Mouse (Mus musculus) brown adipose tissue, adult 24 weeks (tissue): ENCODE results near the gene Schip1. TPM values are rescaled to one million over a fixed set of nuclear protein-coding genes. Genes with fewer than 3 reads are reported as not detected.

Experiments used
- H3K27ac ChIP-seq: fragments of 200-500 bp; replicated peaks from 2 replicates; pipeline ENCODE4 v1.5.1; 2012; ENCODE audit warnings: low read depth, mild to moderate bottlenecking, low read length
- H3K4me1 ChIP-seq: fragments of 200-500 bp; 2 replicates; pipeline ENCODE4 v1.6.1; 2012; ENCODE audit warnings: low read length, mixed read lengths; ENCODE audit not compliant: control insufficient read depth, insufficient read depth, insufficient read length
- H3K4me3 ChIP-seq: fragments of 200-500 bp; 2 replicates; pipeline ENCODE4 v1.5.1; 2012; ENCODE audit warnings: low read depth, mild to moderate bottlenecking, low read length, moderate library complexity; ENCODE audit not compliant: insufficient read depth
- polyA plus RNA-seq: library from polyadenylated mRNA; stranded (reverse); fragments of >200 nt; gene quantifications from 2 replicates; pipeline ENCODE4 v1.2.4, GENCODE M21; 2012; ENCODE audit not compliant: missing spikeins, insufficient read depth, insufficient read length

The Schip1 gene
- 6.5 and 10.5 TPM in 2 replicates for polyA plus RNA-seq

DNA sequence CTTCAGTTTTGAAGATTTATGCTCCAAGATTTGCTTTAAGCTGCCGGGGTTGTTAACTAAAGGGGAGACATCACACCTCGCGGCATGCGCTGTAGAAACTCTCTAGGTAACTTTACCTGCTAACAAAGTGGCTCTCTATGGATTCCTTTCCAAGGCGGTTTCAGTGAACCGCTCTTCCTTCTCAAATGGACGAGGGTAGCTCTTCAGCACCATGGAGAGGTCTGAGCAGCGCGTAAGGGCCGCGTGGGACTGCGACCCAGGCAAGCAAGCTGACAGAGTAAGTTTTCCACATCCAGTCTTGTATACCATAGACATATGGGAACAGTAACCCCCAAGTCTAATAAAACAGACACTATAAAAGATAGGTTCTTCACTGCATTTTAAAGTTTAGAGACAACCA lies at the start of gene Schip1:
Schip1 (plus strand) TSS at position 72 of the 400 bp plus-strand sequence.
- H3K4me1 ChIP-seq: no peaks in the 10 kb centered on the region

GRCm38 (mm10) chr3:68015786-68016185 lies 48.8 kb upstream of the Schip1 start:
- no peak overlapping the region for H3K27ac ChIP-seq
- H3K4me3 ChIP-seq: no peak overlapping the region
- H3K4me1 ChIP-seq: no peaks in the 10 kb centered on the region

More for the DNA sequence above, at the start of gene Schip1:
- Histone ChIP-seq H3K27ac (no peak within 1 kb of the TSS), H3K4me3 (no peak within 1 kb of the TSS)

GRCm38 (mm10) chr3:68019401-68019800 lies 45.2 kb upstream of the Schip1 start:
- H3K4me3 ChIP-seq: no peak overlapping the region
- H3K4me1 ChIP-seq: no peaks in the 10 kb centered on the region
- no peak overlapping the region for H3K27ac ChIP-seq

- Histone ChIP-seq H3K27ac (no peak overlapping the region), H3K4me1 (no peaks in the 10 kb centered on the region), H3K4me3 (no peak overlapping the region)
Measured at GRCm38 (mm10) chr3:68036097-68036496, 28.5 kb upstream of the Schip1 start.

DNA sequence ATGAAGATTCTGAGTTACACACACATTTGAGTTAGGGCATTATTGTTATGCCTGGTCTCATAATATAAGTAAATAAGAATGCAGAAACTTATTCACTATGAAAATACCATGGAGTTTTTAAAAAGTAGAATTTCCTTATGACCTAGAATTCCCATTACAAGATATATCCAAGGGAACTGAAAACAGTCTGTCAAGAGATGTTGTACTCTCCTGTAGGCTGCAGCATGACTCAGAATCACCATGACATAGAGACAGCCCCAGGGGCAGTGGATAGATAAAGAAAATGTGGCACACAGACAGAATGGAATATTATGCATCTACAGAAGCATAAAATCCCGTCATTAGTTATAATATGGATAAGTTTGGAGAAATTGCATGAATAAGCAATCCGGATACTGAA lies 21.7 kb upstream of the Schip1 start:
- H3K27ac ChIP-seq: no peak overlapping the region
- H3K4me1 ChIP-seq: no peaks in the 10 kb centered on the region
- H3K4me3 ChIP-seq: no peak overlapping the region

DNA sequence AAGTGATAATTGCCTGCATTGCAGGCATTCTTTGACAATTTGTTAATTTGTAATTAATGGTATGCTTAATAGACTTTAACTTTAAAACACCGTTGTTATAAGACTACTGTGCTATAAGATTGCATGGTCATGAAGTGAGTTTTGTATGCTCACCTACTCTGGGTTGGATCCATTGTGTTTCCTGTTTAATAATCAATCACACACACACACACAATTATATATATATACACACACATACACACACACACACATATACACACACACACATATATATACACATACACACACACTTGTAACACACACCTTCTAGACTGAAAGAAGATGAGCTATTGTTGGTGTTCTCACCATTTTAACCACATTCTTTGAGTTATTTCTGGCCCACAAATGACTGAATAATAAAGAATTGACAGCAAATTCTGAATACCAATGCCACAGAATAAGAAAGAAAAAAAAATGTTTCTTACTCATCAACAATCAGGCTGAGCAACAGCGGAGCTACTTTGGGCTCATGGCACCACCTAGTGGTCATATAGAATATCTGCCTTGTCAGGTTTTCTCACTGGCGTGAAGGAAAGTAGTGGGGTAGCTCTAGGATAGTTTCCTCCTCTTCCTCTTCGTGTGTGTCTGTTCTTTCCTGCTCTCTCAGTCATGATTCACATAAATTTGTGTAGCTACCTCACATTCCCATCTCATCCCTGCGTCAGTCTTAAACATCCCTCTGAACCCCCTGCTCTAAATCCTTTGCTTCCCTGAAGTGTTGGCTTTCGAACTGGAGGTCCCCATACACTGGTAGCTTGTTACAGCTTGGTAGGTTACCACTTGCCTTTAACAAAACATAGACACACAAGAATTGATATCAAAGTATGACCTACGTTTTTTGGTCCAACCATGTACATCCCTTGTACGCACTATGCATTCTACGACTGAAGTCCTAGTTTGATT lies 18.9 kb upstream of the Schip1 start:
- Histone ChIP-seq H3K27ac (no peak overlapping the region), H3K4me3 (no peak overlapping the region), H3K4me1 (no peaks in the 10 kb centered on the region)

- H3K27ac ChIP-seq: no peak overlapping the region
- H3K4me1 ChIP-seq: no peaks in the 10 kb centered on the region
- no peak overlapping the region for H3K4me3 ChIP-seq
Measured at GRCm38 (mm10) chr3:68053538-68053937, 11.1 kb upstream of the Schip1 start.

- no peak overlapping the region for H3K4me3 ChIP-seq
- no peaks in the 10 kb centered on the region for H3K4me1 ChIP-seq
- H3K27ac ChIP-seq: no peak overlapping the region
Measured at GRCm38 (mm10) chr3:68055071-68055470, 9.5 kb upstream of the Schip1 start.

DNA sequence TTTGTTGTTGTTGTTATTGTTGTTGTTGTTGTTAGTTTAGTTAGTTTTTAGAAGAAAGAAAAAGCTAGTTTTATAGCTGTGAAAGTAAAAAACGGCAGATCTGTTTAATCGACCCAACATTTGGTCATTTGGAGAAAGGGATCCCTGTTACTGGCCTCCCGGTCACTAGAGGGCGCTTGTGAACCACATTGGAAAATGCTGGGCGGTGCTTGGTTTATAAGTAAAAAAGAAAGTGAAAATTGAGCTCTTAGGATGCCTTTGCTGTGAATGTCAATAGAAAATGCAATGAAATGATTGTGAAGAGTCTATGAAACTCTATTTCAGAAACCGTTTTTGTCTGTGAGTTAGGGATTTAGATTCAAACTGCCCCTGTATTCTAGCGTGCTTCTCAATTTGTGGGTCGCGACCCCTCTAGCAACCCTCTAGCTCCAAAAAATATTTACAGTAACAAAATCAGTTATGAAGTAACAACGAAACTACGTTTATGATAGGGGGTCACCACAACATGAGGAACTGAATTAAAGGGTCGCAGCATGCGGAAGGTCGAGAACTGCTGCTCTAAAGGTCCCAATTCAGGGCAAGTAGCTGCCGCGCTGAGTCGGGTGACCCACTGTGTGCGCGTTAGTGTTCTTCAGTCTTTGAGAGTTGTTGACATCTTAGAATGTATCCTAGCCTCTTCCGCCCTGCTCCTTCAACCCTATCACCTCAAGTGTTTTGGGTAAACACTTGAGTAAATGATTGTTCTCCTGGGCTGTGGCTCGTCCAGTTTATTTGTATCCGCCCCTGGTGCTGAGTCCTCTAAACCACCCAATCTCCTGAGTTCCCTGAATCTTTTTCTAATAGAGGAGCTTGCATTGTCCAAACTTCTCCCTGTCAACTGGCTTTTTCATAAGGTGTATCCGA lies 8.0 kb upstream of the Schip1 start:
- Histone ChIP-seq H3K4me3 (peak overlapping the region; percentile 60), H3K27ac (0 out of 2 replicates have a peak overlapping the region, but pooled peaks have one; percentile 3), H3K4me1 (no peaks in the 10 kb centered on the region)

GRCm38 (mm10) chr3:68059162-68059800 lies 5.3 kb upstream of the Schip1 start:
- Histone ChIP-seq H3K4me1 (no peaks in the 10 kb centered on the region), H3K27ac (no peak overlapping the region), H3K4me3 (no peak overlapping the region)

GRCm38 (mm10) chr3:68071395-68072386 lies 7.1 kb downstream of the Schip1 start:
- no peak overlapping the region for H3K27ac ChIP-seq
- H3K4me1 ChIP-seq: no peaks in the 10 kb centered on the region
- H3K4me3 ChIP-seq: no peak overlapping the region

- Histone ChIP-seq H3K27ac (no peak overlapping the region), H3K4me1 (no peaks in the 10 kb centered on the region)
Measured at GRCm38 (mm10) chr3:68077406-68077805, 12.8 kb downstream of the Schip1 start.

DNA sequence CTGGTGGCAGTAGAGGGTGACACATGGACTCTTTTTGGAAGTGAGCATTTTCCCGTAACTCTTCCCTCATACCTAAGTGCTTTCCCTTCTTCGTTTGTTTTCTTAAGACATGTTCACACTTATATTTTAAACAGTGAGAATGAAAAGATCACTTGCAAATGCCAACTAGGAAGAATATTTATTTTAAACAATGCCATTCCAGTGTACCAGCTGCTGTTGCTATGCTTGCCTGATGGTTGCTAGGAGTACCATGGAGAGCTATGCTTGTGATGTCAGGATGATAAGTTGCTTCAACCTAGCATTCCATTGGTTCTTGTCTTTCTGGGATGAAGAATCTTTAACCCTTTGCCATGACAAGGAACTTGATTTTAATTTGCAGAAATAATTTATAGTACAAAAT lies 20.4 kb downstream of the Schip1 start:
- H3K27ac ChIP-seq: no peak overlapping the region
- no peak overlapping the region for H3K4me3 ChIP-seq
- no peaks in the 10 kb centered on the region for H3K4me1 ChIP-seq

More at GRCm38 (mm10) chr3:68077406-68077805, 12.8 kb downstream of the Schip1 start:
- no peak overlapping the region for H3K4me3 ChIP-seq

GRCm38 (mm10) chr3:68092108-68092507 lies 27.5 kb downstream of the Schip1 start:
- no peak overlapping the region for H3K27ac ChIP-seq
- no peak overlapping the region for H3K4me3 ChIP-seq
- H3K4me1 ChIP-seq: no peaks in the 10 kb centered on the region
